Mouse (Mus musculus): ENCODE data around the gene Susd5.
A peak's percentile ranks its signal among the peaks of the same experiment; 100 is the strongest.
"Not testable (repeated sequence)": the region's sequence is repeated elsewhere in the genome, so short reads cannot be mapped to it uniquely, and the experiment has no call there.

Gene Susd5

GRCm38 (mm10) chr9:114086422-114086821 lies 29.5 kb downstream of the Susd5 start:
- DNase-seq = no peak

- no peak for DNase-seq
These were observed 30.3 kb downstream of the Susd5 start for GRCm38 (mm10) chr9:114087106-114087815.

- not testable (repeated sequence) for DNase-seq
These were observed 31.9 kb downstream of the Susd5 start for GRCm38 (mm10) chr9:114088885-114089284.

GRCm38 (mm10) chr9:114092188-114092587 lies 35.2 kb downstream of the Susd5 start:
- peak; percentile 77 for DNase-seq

- DNase-seq = no peak
These were observed 37.9 kb downstream of the Susd5 start for GRCm38 (mm10) chr9:114094854-114095253.

GRCm38 (mm10) chr9:114098716-114099302 lies 41.9 kb downstream of the Susd5 start:
- DNase-seq = no peak

GRCm38 (mm10) chr9:114110268-114110667 lies 53.3 kb downstream of the Susd5 start:
- no peak for DNase-seq

- no peak for DNase-seq
These were observed 54.2 kb downstream of the Susd5 start for GRCm38 (mm10) chr9:114111161-114111560.

GRCm38 (mm10) chr9:114112226-114112625 lies 55.3 kb downstream of the Susd5 start:
- no peak for DNase-seq

GRCm38 (mm10) chr9:114113911-114114623 lies 57.1 kb downstream of the Susd5 start:
- no peak for DNase-seq

- DNase-seq = peak; percentile 68
These were observed 59.7 kb downstream of the Susd5 start for GRCm38 (mm10) chr9:114116672-114117071.

GRCm38 (mm10) chr9:114122862-114123261 lies 65.9 kb downstream of the Susd5 start:
- DNase-seq = not testable (repeated sequence)

GRCm38 (mm10) chr9:114129273-114129835 lies 72.4 kb downstream of the Susd5 start:
- DNase-seq = not testable (repeated sequence)
